Mouse (Mus musculus): ENCODE measurements at regions not wholly inside any gene's neighbourhood (a gene's known extent, or its start where the extent isn't known, plus 50 kb on each side); places are given as distances from the start of the nearest gene placed in this dataset.
"Not testable (repeated sequence)": the region's sequence is repeated elsewhere in the genome, so short reads cannot be mapped to it uniquely, and the experiment has no call there.

GRCm38 (mm10) chr4:3059511-3060054 is 107.5 kb upstream of the Vmn1r2 start:
- H3K27me3 ChIP-seq (ENCODE audit: control insufficient read depth, insufficient read depth, low read length): no peaks in the 10 kb centered on the region
- no peak overlapping the region for H3K9ac ChIP-seq (ENCODE audit: low read depth, low read length)
- H3K36me3 ChIP-seq (ENCODE audit: control insufficient read depth, insufficient read depth, low read length): no peaks in the 10 kb centered on the region
- 66% methylated on average over 2 of the region's 2 CpGs for WGBS
- H3K4me1 ChIP-seq (replicated peaks; ENCODE audit: control insufficient read depth, insufficient read depth, low read length): no peaks in the 10 kb centered on the region
- no peak overlapping the region for H3K4me3 ChIP-seq (ENCODE audit: low read depth, low read length)
- no peak overlapping the region for H3K27ac ChIP-seq (ENCODE audit: low read depth, low read length)
- peaks cover 61% of the 10 kb centered on the region for H3K9me3 ChIP-seq (ENCODE audit: control insufficient read depth, low read length)
- no peak overlapping the region for H3K4me2 ChIP-seq (replicated peaks; ENCODE audit: low read depth, low read length)
- ATAC-seq (ENCODE audit: low FRiP score) (no peak), DNase-seq (ENCODE audit: low spot score) (no peak)

GRCm38 (mm10) chr4:3062027-3062605 is 105.0 kb upstream of the Vmn1r2 start:
- H3K36me3 ChIP-seq (ENCODE audit: control insufficient read depth, insufficient read depth, low read length): peaks cover 2% of the 10 kb centered on the region; the same call in 1 of the 2 replicates
- ATAC-seq (ENCODE audit: low FRiP score) (no peak), DNase-seq (ENCODE audit: low spot score) (no peak)
- no peak overlapping the region for H3K9ac ChIP-seq (ENCODE audit: low read depth, low read length)
- H3K4me3 ChIP-seq (ENCODE audit: low read depth, low read length): no peak overlapping the region
- H3K4me1 ChIP-seq (replicated peaks; ENCODE audit: control insufficient read depth, insufficient read depth, low read length): no peaks in the 10 kb centered on the region
- 70% methylated on average over 2 of the region's 2 CpGs for WGBS
- no peak overlapping the region for H3K4me2 ChIP-seq (replicated peaks; ENCODE audit: low read depth, low read length)
- H3K27ac ChIP-seq (ENCODE audit: low read depth, low read length): no peak overlapping the region
- H3K27me3 ChIP-seq (ENCODE audit: control insufficient read depth, insufficient read depth, low read length): no peaks in the 10 kb centered on the region
- peaks cover 69% of the 10 kb centered on the region for H3K9me3 ChIP-seq (ENCODE audit: control insufficient read depth, low read length)

- Histone ChIP-seq H3K9ac (ENCODE audit: low read depth, low read length) (no peak overlapping the region), H3K4me2 (replicated peaks; ENCODE audit: low read depth, low read length) (no peak overlapping the region), H3K27me3 (ENCODE audit: control insufficient read depth, insufficient read depth, low read length) (no peaks in the 10 kb centered on the region), H3K4me1 (replicated peaks; ENCODE audit: control insufficient read depth, insufficient read depth, low read length) (no peaks in the 10 kb centered on the region), H3K27ac (ENCODE audit: low read depth, low read length) (no peak overlapping the region), H3K9me3 (ENCODE audit: control insufficient read depth, low read length) (peaks cover 80% of the 10 kb centered on the region), H3K36me3 (ENCODE audit: control insufficient read depth, insufficient read depth, low read length) (peaks cover 8% of the 10 kb centered on the region; the same call in 1 of the 2 replicates), H3K4me3 (ENCODE audit: low read depth, low read length) (no peak overlapping the region)
- DNase-seq (ENCODE audit: low spot score) (no peak), ATAC-seq (ENCODE audit: low FRiP score) (no peak)
- WGBS: 63% methylated on average over 3 of the region's 3 CpGs
Observed at GRCm38 (mm10) chr4:3063966-3064365, 103.2 kb upstream of the Vmn1r2 start.

GRCm38 (mm10) chr4:3064571-3064970 is 102.5 kb upstream of the Vmn1r2 start:
- Histone ChIP-seq H3K36me3 (ENCODE audit: control insufficient read depth, insufficient read depth, low read length) (peaks cover 9% of the 10 kb centered on the region; the same call in 1 of the 2 replicates), H3K9me3 (ENCODE audit: control insufficient read depth, low read length) (peaks cover 80% of the 10 kb centered on the region), H3K9ac (ENCODE audit: low read depth, low read length) (no peak overlapping the region), H3K27ac (ENCODE audit: low read depth, low read length) (no peak overlapping the region), H3K4me3 (ENCODE audit: low read depth, low read length) (no peak overlapping the region), H3K4me2 (replicated peaks; ENCODE audit: low read depth, low read length) (no peak overlapping the region), H3K27me3 (ENCODE audit: control insufficient read depth, insufficient read depth, low read length) (no peaks in the 10 kb centered on the region), H3K4me1 (replicated peaks; ENCODE audit: control insufficient read depth, insufficient read depth, low read length) (no peaks in the 10 kb centered on the region)
- DNase-seq (ENCODE audit: low spot score) (no peak), ATAC-seq (ENCODE audit: low FRiP score) (no peak)
- WGBS: 36% methylated on average over 3 of the region's 3 CpGs

GRCm38 (mm10) chr4:3065335-3065734 is 101.8 kb upstream of the Vmn1r2 start:
- not testable (repeated sequence) for DNase-seq (ENCODE audit: low spot score); H3K4me3 ChIP-seq (ENCODE audit: low read depth, low read length); H3K4me2 ChIP-seq (replicated peaks; ENCODE audit: low read depth, low read length); ATAC-seq (ENCODE audit: low FRiP score); H3K9ac ChIP-seq (ENCODE audit: low read depth, low read length); H3K4me1 ChIP-seq (replicated peaks; ENCODE audit: control insufficient read depth, insufficient read depth, low read length); H3K27ac ChIP-seq (ENCODE audit: low read depth, low read length); H3K36me3 ChIP-seq (ENCODE audit: control insufficient read depth, insufficient read depth, low read length); H3K27me3 ChIP-seq (ENCODE audit: control insufficient read depth, insufficient read depth, low read length)
- WGBS: 67% methylated on average over 3 of the region's 3 CpGs
- H3K9me3 ChIP-seq (ENCODE audit: control insufficient read depth, low read length): peaks cover 80% of the 10 kb centered on the region

GRCm38 (mm10) chr4:3066051-3066736 is 100.9 kb upstream of the Vmn1r2 start:
- H3K9me3 ChIP-seq (ENCODE audit: control insufficient read depth, low read length): peaks cover 80% of the 10 kb centered on the region
- no peak overlapping the region for H3K4me2 ChIP-seq (replicated peaks; ENCODE audit: low read depth, low read length)
- no peak overlapping the region for H3K9ac ChIP-seq (ENCODE audit: low read depth, low read length)
- H3K4me1 ChIP-seq (replicated peaks; ENCODE audit: control insufficient read depth, insufficient read depth, low read length): no peaks in the 10 kb centered on the region
- no peak overlapping the region for H3K4me3 ChIP-seq (ENCODE audit: low read depth, low read length)
- DNase-seq (ENCODE audit: low spot score) (no peak), ATAC-seq (ENCODE audit: low FRiP score) (no peak)
- H3K27me3 ChIP-seq (ENCODE audit: control insufficient read depth, insufficient read depth, low read length): no peaks in the 10 kb centered on the region
- no peak overlapping the region for H3K27ac ChIP-seq (ENCODE audit: low read depth, low read length)
- peaks cover 9% of the 10 kb centered on the region; the same call in 1 of the 2 replicates for H3K36me3 ChIP-seq (ENCODE audit: control insufficient read depth, insufficient read depth, low read length)
- 79% methylated on average over 5 of the region's 5 CpGs for WGBS

- Histone ChIP-seq H3K4me2 (replicated peaks; ENCODE audit: low read depth, low read length) (no peak overlapping the region), H3K9me3 (ENCODE audit: control insufficient read depth, low read length) (peaks cover 75% of the 10 kb centered on the region), H3K9ac (ENCODE audit: low read depth, low read length) (no peak overlapping the region), H3K4me3 (ENCODE audit: low read depth, low read length) (no peak overlapping the region), H3K4me1 (replicated peaks; ENCODE audit: control insufficient read depth, insufficient read depth, low read length) (no peaks in the 10 kb centered on the region), H3K27me3 (ENCODE audit: control insufficient read depth, insufficient read depth, low read length) (no peaks in the 10 kb centered on the region), H3K27ac (ENCODE audit: low read depth, low read length) (no peak overlapping the region), H3K36me3 (ENCODE audit: control insufficient read depth, insufficient read depth, low read length) (peaks cover 9% of the 10 kb centered on the region; the same call in 1 of the 2 replicates)
- WGBS: 58% methylated on average over 2 of the region's 2 CpGs
- ATAC-seq (ENCODE audit: low FRiP score) (peak; percentile 2; the same call in 1 of the 2 replicates), DNase-seq (ENCODE audit: low spot score) (no peak)
Observed at GRCm38 (mm10) chr4:3067265-3067664, 99.9 kb upstream of the Vmn1r2 start.

GRCm38 (mm10) chr4:3067666-3068065 is 99.5 kb upstream of the Vmn1r2 start:
- H3K9ac ChIP-seq (ENCODE audit: low read depth, low read length): no peak overlapping the region
- no peak overlapping the region for H3K4me2 ChIP-seq (replicated peaks; ENCODE audit: low read depth, low read length)
- H3K27me3 ChIP-seq (ENCODE audit: control insufficient read depth, insufficient read depth, low read length): no peaks in the 10 kb centered on the region
- H3K4me1 ChIP-seq (replicated peaks; ENCODE audit: control insufficient read depth, insufficient read depth, low read length): no peaks in the 10 kb centered on the region
- H3K27ac ChIP-seq (ENCODE audit: low read depth, low read length): no peak overlapping the region
- peak; percentile 62 for ATAC-seq (ENCODE audit: low FRiP score)
- H3K36me3 ChIP-seq (ENCODE audit: control insufficient read depth, insufficient read depth, low read length): peaks cover 9% of the 10 kb centered on the region; the same call in 1 of the 2 replicates
- no peak for DNase-seq (ENCODE audit: low spot score)
- H3K4me3 ChIP-seq (ENCODE audit: low read depth, low read length): no peak overlapping the region
- peaks cover 76% of the 10 kb centered on the region for H3K9me3 ChIP-seq (ENCODE audit: control insufficient read depth, low read length)
- 37% methylated on average over 2 of the region's 2 CpGs for WGBS
